Mouse (Mus musculus): ENCODE results near the gene Ptpn21.

DNA sequence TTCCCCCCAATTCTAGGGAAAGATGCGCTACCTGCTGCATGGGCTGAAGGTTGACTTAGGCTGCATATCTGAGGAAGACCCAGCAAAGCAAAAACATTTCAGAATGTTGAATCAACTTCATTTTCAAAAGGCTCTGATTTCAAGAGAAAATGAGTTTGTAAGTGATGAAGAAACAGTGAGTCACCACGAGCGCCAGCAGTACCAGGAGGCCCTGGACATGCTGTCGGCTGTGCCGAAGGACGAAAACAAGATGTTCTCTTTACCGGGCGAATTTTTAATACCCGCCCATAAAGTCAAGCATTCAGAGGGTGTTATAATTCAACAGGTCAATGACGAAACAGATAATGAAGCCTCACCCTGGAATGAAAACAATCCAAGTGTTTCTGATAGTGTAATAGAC lies 68.1 kb downstream of the Ptpn21 start:
- no peak for TF ChIP-seq CTCF (IDR thresholded peaks at IDR 0.05 in 2 of 3, conservative IDR thresholded peaks at IDR 0.05 in 1 of 3; ENCODE audit: control insufficient read depth in 1 of 3, insufficient read depth in 1 of 3, low read depth in 2 of 3, low read length in 3 of 3, poor library complexity in 1 of 3, severe bottlenecking in 1 of 3)
- no peak for TF ChIP-seq RCOR1 (IDR thresholded peaks at IDR 0.05; ENCODE audit: low read depth, low read length)
- no peak for TF ChIP-seq NRF1 (IDR thresholded peaks at IDR 0.05; ENCODE audit: insufficient read depth, low read depth, low read length, poor library complexity, severe bottlenecking)
